Mouse (Mus musculus) urinary bladder, postnatal 4 days (tissue): ENCODE results near the gene Rap2c.
A peak's percentile ranks its signal among the peaks of the same experiment; 100 is the strongest.

Source experiments
- DNase-seq, 2 experiments: peaks; one replicate each; pipeline ENCODE4 v3.0.0; 2021 to 2022; ENCODE audit warnings: low spot score in 2 of 2

Rap2c gene

DNA sequence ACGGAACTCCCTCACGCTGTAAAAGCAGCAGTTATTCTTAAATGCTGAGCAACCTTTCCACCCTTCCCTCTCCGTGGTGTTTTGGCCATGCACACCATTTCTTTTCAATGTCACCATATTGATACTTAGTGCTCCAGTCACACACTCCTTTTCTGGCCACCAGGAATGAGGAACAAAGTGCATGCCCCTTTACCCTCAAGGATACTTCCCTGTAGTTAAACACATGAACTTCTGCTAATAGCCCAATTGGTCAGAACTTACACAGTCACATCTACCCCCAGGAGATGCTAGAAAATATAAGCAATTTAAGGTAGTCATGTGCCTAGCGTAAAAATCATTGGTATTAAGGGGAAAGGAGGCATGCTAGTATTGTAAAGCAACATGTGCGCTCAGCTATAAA is 47.9 kb downstream of the Rap2c start:
- no peak for DNase-seq

DNA sequence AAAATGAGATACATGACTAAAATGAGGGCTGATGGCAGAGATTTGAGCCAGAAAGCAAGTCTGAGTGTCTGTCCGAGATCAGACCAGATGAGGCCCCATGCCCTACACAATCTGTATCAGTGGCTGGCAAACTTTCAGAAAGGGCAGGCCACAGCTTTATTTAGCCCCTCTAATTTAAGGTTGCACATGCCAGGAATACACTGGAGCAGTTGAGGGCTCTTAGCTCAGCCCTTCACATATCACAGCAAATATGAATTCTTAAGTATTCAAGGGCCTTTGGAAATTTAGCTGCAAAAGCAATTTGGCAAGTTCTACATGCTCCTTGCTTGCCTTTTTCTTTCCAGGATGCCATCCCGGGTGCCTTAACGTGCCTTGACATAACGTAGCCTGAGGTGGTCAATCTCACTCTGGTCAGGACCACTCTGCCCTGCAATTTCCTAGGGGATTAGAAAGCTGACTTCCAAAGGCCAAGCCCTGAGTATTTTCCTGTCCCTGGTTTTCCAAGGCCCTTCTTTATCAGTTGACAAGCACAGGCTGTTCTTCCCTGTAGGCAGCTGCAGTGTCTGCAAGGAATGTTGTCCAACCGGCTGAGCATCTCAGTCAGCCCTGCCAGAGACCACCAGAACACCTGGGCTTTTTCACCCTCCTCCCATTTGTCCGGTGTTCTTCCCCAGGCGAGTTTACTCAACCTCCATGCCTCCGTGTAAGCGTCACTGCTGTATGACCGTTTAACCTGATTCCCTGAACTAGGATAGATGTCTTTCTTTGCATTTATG is 49.5 kb downstream of the Rap2c start:
- DNase-seq = peak in 1 of 2 experiments; percentile 17

DNA sequence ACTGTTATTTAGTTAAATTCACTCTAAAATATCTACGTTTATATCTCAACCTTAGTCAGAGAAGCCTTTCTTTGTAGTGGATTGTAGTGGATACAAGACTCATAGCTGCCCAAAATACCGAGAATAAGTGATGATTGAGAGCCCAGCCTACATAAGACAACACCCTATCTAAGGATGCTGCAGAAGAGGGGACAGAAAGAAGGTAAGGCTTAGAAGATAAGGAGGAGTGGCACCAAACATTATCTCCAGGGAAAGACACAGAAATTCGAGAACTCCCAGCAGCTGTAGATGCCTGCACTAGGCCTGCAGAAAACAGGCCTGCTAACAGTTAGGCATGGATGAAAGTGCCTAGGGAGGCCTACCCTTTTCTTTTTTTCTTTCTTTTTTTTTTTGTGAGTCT is 52.7 kb downstream of the Rap2c start:
- DNase-seq = no peak

DNA sequence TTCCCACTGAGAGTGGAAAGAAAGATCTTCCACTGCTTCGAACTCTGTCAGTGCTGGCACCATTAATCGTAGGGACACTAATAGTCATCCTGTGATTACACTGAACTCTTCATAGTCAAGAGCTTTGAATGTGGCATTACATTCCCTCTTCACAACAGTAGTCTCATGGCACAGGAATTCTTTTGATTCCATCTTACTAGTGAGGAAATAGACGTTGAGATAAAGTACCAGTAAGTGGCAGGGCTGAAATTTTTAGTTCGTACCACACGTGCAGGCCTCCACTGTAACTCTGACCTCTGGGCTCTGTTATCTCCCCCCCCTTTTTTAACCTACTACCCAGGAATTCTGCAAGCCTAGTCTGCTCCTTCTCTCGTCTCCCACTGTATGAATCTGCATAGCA is 54.9 kb downstream of the Rap2c start:
- DNase-seq = no peak
